Mouse (Mus musculus) olfactory bulb, adult 2 months (tissue): ENCODE measurements around the gene Gm3336.

Experiments used
- CTCF ChIP-seq: fragments of 200-500 bp; IDR thresholded peaks from 2 replicates; pipeline ENCODE4 v1.5.1; 2012; ENCODE audit warnings: low read depth, mild to moderate bottlenecking, low read length, moderate library complexity; ENCODE audit not compliant: insufficient read depth
- POLR2A ChIP-seq: fragments of 200-500 bp; IDR thresholded peaks from 2 replicates; pipeline ENCODE4 v1.6.1; 2012; ENCODE audit warnings: mild to moderate bottlenecking, low read depth, low read length, moderate library complexity; ENCODE audit not compliant: insufficient read depth

GRCm38 (mm10) chr8:70762118-70762517 lies 43.8 kb downstream of the Gm3336 start:
- TF ChIP-seq CTCF (no peak), POLR2A (no peak)
